Mouse (Mus musculus) stomach, embryonic 15.5 days (tissue): ENCODE measurements around the gene Elf3. TPM values are rescaled to one million over a fixed set of nuclear protein-coding genes. Genes with fewer than 3 reads are reported as not detected.
"Not testable (repeated sequence)": the region's sequence is repeated elsewhere in the genome, so short reads cannot be mapped to it uniquely, and the experiment has no call there.

Source experiments
- ATAC-seq: fragments of 200-750 bp; cut with Nextera tagmentation; 2 replicates; pipeline ENCODE4 v1.8.0; 2017; ENCODE audit warnings: low read depth, moderate number of reproducible peaks, moderate TSS enrichment; ENCODE audit not compliant: insufficient read depth, low FRiP score
- H3K27ac ChIP-seq: fragments of 300-500 bp; sonication (generic); 2 replicates; pipeline ENCODE4 v1.5.1; 2015; ENCODE audit warnings: mild to moderate bottlenecking, inconsistent platforms
- H3K27me3 ChIP-seq: fragments of 300-500 bp; sonication (generic); replicated peaks from 2 replicates; pipeline ENCODE4 v1.6.1; 2015; ENCODE audit warnings: inconsistent platforms
- H3K36me3 ChIP-seq: fragments of 300-500 bp; sonication (generic); 2 replicates; pipeline ENCODE4 v1.6.1; 2015; ENCODE audit warnings: inconsistent platforms
- H3K4me1 ChIP-seq: fragments of 300-500 bp; sonication (generic); 2 replicates; pipeline ENCODE4 v1.6.1; 2015; ENCODE audit warnings: inconsistent platforms
- H3K4me2 ChIP-seq: fragments of 300-500 bp; sonication (generic); 2 replicates; pipeline ENCODE4 v1.6.1; 2015; ENCODE audit warnings: mild to moderate bottlenecking, inconsistent platforms
- H3K4me3 ChIP-seq: fragments of 300-500 bp; sonication (generic); replicated peaks from 2 replicates; pipeline ENCODE4 v1.5.1; 2015; ENCODE audit warnings: inconsistent platforms
- H3K9ac ChIP-seq: fragments of 300-500 bp; sonication (generic); 2 replicates; pipeline ENCODE4 v1.6.1; 2015; ENCODE audit warnings: inconsistent platforms
- H3K9me3 ChIP-seq: fragments of 300-500 bp; sonication (generic); 2 replicates; pipeline ENCODE4 v1.6.1; 2016; ENCODE audit warnings: inconsistent platforms
- WGBS: fragments of 180-500 bp; shearing (Covaris S2); methylation state at CpG from one replicate; pipeline ENCODE4 v1.1.7; 2015; 5-methylcytosine and 5-hydroxymethylcytosine counted together
- polyA plus RNA-seq: library from polyadenylated mRNA; unstranded; fragments of >200 nt; fragmentation: Nextera tagmentation; extraction: Ambion mirVana; gene quantifications from 2 replicates; pipeline ENCODE4 v1.2.1, GENCODE M21; 2015

Gene Elf3
- polyA plus RNA-seq, 1 experiment from 2014 or later, result 134 TPM

DNA sequence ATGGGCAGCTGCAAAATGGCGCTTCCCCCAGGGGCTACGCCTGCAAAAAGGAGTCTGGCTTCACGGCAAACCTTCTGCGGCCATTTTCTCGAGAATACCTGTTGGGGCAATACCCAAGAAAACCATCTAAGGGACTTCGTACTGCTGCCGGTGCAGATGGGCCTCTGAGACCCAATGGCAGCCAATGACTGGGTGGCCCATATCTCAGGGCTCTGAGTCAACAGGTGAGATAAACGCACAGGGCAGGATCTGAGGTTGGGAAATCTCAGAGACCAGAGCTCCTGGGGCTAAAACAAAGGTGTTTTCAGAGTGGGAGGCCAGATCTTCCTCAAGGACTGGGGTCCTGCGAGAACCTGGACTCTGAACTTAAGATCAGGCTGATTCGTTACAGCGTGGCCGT, 23.6 kb downstream of the Elf3 start:
- peak; percentile 71 for ATAC-seq
- Histone ChIP-seq H3K4me2 (no peak overlapping the region), H3K36me3 (no peaks in the 10 kb centered on the region), H3K27me3 (no peaks in the 10 kb centered on the region), H3K27ac (peak overlapping the region; percentile 44), H3K9me3 (no peaks in the 10 kb centered on the region), H3K9ac (no peak overlapping the region), H3K4me1 (peaks cover 5% of the 10 kb centered on the region), H3K4me3 (no peak overlapping the region; the same call in 1 of the 2 replicates)
- WGBS, result 75% methylated on average over 12 of the region's 12 CpGs

DNA sequence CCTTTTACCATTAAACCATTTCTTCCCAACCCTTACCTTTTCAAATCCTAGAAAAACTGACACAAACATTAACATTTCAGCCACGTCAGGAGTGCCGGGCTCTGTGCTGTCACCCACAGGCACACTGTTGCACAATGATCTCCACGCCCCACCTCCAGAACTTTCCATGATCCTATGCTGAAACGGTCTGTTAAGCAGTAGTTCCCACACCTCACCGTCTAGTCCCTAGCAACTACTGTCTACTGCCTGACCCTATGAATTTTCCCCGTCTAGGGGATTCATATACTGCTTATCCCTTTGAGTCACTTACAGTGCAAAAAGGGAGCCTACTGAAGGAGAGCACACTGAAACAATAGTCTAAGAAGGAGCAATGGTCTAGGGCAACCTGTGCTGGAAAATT, 24.4 kb downstream of the Elf3 start:
- H3K9ac ChIP-seq, result no peak overlapping the region
- 81% methylated on average over 6 of the region's 6 CpGs for WGBS
- H3K4me1 ChIP-seq, result peaks cover 5% of the 10 kb centered on the region
- H3K9me3 ChIP-seq, result no peaks in the 10 kb centered on the region
- no peaks in the 10 kb centered on the region for H3K36me3 ChIP-seq
- no peak overlapping the region for H3K4me2 ChIP-seq
- no peaks in the 10 kb centered on the region for H3K27me3 ChIP-seq
- peak overlapping the region; percentile 44; the same call in 1 of the 2 replicates for H3K27ac ChIP-seq
- no peak; the same call in 1 of the 2 replicates for ATAC-seq
- no peak overlapping the region for H3K4me3 ChIP-seq

DNA sequence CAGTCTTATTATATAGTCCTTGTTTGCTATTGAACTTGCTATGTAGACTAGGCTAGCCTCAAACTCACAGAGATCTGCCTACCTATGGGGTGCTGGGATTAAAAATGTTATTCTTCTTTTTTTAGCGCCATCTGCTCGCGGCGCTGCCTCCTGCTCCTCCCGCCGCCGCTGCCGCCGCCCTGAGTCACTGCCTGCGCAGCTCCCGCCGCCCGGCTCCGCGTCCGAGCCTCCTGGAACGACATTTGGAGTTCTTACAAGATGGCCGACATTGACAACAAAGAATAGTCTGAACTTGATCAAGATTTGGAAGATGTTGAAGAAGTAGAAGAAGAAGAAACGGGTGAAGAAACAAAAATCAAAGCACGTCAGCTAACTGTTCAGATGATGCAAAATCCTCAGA, 26.5 kb downstream of the Elf3 start:
- H3K27me3 ChIP-seq, ATAC-seq, H3K4me1 ChIP-seq, H3K9me3 ChIP-seq, H3K4me3 ChIP-seq, H3K4me2 ChIP-seq, H3K9ac ChIP-seq, H3K27ac ChIP-seq, H3K36me3 ChIP-seq: not testable (repeated sequence)
- WGBS, result 75% methylated on average over 20 of the region's 20 CpGs

DNA sequence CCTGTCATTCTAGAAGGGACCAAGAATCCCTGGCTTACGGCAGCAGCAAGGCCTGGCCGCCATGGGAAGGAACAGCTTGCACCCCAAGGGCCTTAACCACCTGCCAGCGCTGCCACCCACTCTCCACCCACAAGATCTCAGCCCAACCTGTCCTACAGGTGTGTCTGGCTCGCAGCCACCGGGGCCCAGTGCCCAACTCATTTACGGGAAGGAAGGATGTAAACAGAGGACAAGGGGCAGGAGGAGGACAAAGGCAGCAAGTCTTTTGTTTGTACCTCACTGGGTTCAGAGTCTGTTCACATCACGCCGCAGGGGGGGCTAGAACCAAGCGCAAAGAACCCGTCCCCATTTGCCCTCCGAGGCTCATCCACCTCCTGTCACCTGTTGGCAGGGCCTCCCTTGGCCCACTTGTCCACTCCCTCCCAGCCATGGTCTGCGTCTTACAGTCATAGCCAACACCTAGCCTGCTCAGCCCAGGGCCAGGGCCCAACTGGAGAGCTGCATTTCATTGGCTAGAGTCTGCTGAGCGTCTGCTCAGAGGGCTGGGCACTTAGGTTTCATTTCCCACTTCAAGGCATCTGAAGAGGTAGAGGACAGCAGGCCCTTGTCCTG, 30.9 kb downstream of the Elf3 start:
- ATAC-seq, result peak; percentile 70
- Histone ChIP-seq H3K27me3 (no peaks in the 10 kb centered on the region), H3K9me3 (no peaks in the 10 kb centered on the region), H3K9ac (no peak overlapping the region), H3K27ac (peak overlapping the region; percentile 76), H3K4me2 (no peak overlapping the region), H3K4me1 (0 out of 2 replicates have a peak, but pooled peaks cover 3% of the 10 kb centered on the region), H3K36me3 (no peaks in the 10 kb centered on the region), H3K4me3 (no peak overlapping the region)
- 64% methylated on average over 13 of the region's 13 CpGs for WGBS

DNA sequence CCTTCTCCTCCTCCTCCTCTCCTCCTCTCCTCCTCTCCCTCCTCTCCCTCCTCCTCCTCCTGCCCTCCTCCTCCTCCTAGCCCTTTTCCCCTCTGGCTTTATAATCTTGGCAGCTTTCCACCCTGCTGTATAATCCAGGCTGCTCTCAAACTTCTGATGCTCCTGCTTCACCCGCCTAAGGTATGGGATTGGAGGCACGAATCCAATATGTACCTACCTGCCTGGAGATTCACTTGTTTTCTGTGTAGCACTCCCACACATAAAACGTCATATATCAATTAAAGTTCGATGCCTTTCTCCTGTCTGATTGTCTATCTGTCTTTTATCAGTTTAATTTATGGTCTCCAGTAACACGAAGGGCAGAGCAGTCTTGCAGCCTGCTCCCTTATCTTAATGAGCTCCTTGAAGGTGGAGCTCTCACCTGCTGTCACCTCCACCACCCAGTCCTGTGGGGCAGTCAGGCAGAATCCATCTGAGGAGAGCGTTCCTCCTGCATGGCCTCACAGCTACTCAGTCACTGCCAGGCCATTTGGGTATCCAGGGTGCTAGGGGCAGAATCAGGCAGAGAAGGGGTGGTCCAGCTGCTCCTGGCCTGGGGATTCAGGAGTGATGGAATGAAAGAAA, 33.3 kb downstream of the Elf3 start:
- Histone ChIP-seq H3K4me2 (no peak overlapping the region), H3K27ac (no peak overlapping the region), H3K4me3 (no peak overlapping the region), H3K4me1 (0 out of 2 replicates have a peak, but pooled peaks cover 3% of the 10 kb centered on the region), H3K36me3 (no peaks in the 10 kb centered on the region), H3K27me3 (no peaks in the 10 kb centered on the region), H3K9ac (no peak overlapping the region), H3K9me3 (no peaks in the 10 kb centered on the region)
- WGBS, result 15% methylated on average over 6 of the region's 6 CpGs
- peak; percentile 54; the same call in 1 of the 2 replicates for ATAC-seq

DNA sequence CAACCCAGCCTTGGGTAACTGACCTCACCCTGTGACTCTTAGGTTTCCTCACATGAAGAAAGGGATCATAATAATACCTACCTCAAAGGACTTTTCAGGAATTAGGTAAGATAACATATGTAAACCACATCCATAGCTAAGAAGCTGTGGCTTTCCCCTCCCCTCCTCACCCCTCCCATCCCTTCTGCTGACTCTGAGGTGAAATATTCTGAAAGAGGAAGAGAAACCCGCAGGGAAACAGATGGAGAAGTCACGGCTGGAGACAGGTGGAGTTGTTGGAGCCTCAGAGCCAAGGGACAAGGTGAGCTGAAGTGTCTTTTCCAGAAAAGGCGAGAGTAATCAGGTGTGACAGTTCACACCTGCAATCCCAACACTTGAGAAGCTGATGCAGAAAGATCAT, 34.2 kb downstream of the Elf3 start:
- H3K27me3 ChIP-seq, result no peaks in the 10 kb centered on the region
- no peaks in the 10 kb centered on the region for H3K36me3 ChIP-seq
- H3K9me3 ChIP-seq, result no peaks in the 10 kb centered on the region
- H3K4me2 ChIP-seq, result no peak overlapping the region
- H3K27ac ChIP-seq, result no peak overlapping the region
- H3K4me1 ChIP-seq, result 0 out of 2 replicates have a peak, but pooled peaks cover 3% of the 10 kb centered on the region
- 69% methylated on average over 3 of the region's 3 CpGs for WGBS
- no peak overlapping the region for H3K9ac ChIP-seq
- no peak for ATAC-seq
- no peak overlapping the region for H3K4me3 ChIP-seq

DNA sequence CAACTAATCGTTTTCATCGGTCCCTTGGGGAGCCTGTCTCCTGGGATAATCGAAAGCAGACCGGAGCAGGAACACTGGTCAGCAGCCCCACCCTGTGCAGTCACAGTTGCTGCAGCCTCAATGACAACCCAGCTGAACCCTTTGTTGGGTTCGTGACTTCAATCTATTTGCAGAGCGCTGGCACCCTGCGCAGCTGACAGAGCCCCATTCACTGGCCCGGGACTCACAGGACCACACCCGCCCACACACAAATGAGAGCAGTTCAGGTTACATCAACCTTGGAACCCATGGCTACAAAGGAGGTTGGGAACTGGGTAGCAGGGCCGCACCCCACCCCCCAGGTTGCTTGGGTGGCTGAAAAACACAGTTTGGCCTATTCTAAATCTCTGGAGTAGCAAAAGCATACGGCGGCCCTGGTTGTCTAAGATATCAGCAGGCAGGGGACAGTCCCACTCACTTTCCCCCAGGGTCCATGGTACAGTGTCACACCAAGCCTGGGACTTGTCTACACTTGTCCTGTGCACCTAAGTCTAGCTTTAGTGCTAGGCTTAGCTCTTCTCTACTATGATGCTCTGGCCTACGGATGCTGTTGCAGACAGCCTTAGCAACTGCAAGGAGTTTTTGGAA, 40.6 kb downstream of the Elf3 start:
- no peaks in the 10 kb centered on the region for H3K36me3 ChIP-seq

DNA sequence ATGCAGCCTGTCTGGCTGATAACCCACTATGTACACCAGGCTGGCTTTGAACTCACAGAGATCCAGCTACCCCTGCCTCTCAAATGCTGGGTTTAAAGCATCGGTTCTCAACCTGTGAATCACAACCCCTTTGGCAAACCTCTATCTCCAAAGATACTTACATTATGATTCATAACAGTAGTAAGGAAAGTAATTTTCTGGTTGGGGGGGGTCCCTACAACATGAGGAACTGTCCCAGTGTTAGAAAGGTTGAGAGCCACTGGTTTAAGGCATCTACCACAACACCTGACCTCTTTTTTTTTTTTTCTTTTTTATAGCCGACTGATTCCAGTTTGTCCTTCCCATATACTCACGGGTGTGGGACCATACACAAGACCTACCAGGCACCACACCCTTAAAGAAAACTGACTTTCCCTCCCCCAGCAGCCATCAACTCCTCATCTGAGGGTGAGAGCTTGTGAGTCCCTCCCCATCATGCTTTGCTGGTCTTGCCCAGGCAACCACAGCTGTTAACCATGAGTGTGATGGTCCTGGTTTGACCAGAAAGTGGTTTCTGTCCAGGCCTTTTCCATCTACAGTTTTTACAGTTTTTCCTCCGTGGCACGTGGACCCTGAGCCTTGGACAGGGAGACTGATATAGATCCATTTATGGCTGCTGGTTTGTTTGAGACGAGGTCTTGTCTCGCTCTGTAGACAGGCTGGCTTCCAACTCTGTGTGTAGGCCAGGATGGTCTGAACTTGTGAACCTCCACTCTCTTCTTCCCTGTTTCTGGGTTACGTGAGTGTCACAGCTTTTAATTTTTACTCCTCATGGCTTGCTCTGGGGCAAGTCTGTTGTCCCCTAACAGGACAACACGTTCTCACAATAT, 44.4 kb downstream of the Elf3 start:
- Histone ChIP-seq H3K27me3 (no peaks in the 10 kb centered on the region), H3K36me3 (no peaks in the 10 kb centered on the region), H3K4me3 (no peak overlapping the region), H3K9me3 (no peaks in the 10 kb centered on the region), H3K27ac (no peak overlapping the region), H3K4me2 (no peak overlapping the region), H3K4me1 (no peaks in the 10 kb centered on the region), H3K9ac (no peak overlapping the region)
- WGBS, result 78% methylated on average over 9 of the region's 9 CpGs
- no peak for ATAC-seq

More for the DNA sequence above, 40.6 kb downstream of the Elf3 start:
- Histone ChIP-seq H3K4me3 (no peak overlapping the region), H3K9ac (no peak overlapping the region), H3K27ac (peak overlapping the region; percentile 58), H3K9me3 (no peaks in the 10 kb centered on the region), H3K4me2 (no peak overlapping the region), H3K4me1 (no peaks in the 10 kb centered on the region), H3K27me3 (no peaks in the 10 kb centered on the region)
- peak; percentile 87 for ATAC-seq
- WGBS, result 60% methylated on average over 13 of the region's 13 CpGs

DNA sequence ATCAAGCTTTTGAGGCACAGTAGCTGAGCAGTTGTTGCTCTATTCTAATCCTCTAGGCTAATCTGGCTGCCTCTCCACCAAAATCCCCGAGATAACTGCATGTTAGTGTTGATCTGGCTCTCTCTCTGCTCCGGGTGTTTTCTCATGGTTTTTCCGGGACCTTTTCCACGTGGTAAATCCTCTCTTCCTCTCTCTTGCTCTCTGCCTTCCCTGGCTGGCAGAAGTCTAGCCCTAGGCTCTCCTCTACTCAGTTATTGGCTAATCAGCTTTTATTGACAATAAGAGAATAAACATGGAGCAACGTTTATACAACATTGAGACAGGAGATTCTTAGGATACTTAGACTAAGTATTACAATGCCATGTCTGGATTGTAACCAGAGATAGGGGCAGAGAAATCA, 47.9 kb downstream of the Elf3 start:
- Histone ChIP-seq H3K27me3 (no peaks in the 10 kb centered on the region), H3K9ac (no peak overlapping the region), H3K9me3 (no peaks in the 10 kb centered on the region), H3K4me1 (no peaks in the 10 kb centered on the region; the same call in 1 of the 2 replicates), H3K4me3 (no peak overlapping the region), H3K4me2 (no peak overlapping the region), H3K36me3 (no peaks in the 10 kb centered on the region), H3K27ac (no peak overlapping the region)
- ATAC-seq, result no peak
- 31% methylated on average over 5 of the region's 5 CpGs for WGBS

DNA sequence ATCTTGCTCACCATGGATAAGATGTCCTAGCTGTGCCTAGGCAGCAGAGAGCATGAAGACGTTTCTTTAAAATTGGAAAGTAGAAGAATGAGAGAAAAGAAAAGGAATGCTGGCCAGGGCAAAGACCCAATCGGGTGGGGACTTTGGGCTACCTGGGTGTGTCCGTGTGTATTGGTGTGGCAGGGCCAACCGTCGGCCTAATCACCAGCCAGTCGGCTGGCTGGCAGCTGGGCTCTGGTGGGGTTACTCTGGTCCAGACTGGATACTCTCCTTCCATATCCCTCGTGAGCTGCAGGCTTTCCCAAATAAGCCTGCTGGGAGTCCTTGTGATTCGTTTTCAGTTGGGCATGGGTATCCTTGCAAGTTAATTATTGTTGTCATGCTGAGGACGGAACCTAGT, 49.7 kb downstream of the Elf3 start:
- Histone ChIP-seq H3K9me3 (no peaks in the 10 kb centered on the region), H3K4me2 (no peak overlapping the region), H3K9ac (no peak overlapping the region), H3K4me3 (no peak overlapping the region), H3K27me3 (no peaks in the 10 kb centered on the region), H3K27ac (0 out of 2 replicates have a peak overlapping the region, but pooled peaks have one; percentile 35), H3K4me1 (peaks cover 6% of the 10 kb centered on the region; the same call in 1 of the 2 replicates), H3K36me3 (no peaks in the 10 kb centered on the region)
- 0 out of 2 replicates have a peak, but pooled peaks have one; percentile 63 for ATAC-seq
- 50% methylated on average over 9 of the region's 9 CpGs for WGBS

DNA sequence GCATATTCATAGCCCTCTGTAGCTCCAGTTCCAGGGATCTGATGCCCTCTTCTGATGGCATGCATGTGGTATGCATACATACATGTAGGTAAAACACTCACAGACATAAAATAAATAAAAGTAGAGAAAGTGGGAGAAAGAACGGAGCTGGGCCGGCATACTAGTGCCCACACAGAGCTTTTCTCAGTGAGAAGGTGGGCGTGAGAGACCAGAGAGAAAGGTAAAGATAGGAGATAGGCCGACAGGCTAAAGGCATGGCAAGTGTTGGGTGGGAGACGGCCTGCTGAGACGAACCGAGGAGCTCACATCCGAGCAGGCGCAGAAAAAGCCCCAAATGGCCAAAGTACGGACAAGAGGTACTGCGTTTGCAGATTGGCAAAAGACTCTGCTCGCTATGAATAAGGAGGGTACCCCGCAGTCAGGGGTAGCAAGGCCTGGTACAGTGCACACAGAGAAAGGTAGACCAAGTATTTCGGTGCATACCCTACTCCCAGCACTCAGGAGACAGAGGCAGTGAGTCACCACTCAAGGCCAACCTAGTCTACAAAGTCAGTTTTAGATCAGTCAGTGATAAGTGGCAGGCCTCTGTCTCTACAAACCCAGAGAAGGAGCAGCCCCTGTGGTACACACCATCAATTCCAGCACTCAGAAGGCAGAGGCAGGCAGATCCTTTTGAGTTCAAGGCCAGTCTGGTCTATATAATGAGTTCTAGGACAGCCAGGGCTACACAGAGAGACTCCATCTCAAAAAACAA, 51.6 kb downstream of the Elf3 start:
- Histone ChIP-seq H3K9ac (no peak overlapping the region), H3K4me2 (no peak overlapping the region), H3K36me3 (no peaks in the 10 kb centered on the region), H3K4me1 (peaks cover 6% of the 10 kb centered on the region; the same call in 1 of the 2 replicates), H3K27ac (no peak overlapping the region), H3K9me3 (no peaks in the 10 kb centered on the region), H3K27me3 (no peaks in the 10 kb centered on the region), H3K4me3 (no peak overlapping the region)
- ATAC-seq, result no peak
- WGBS, result 89% methylated on average over 14 of the region's 14 CpGs
